Mouse (Mus musculus): ENCODE data around the gene Btbd9. TPM values are rescaled to one million over a fixed set of nuclear protein-coding genes. Genes with fewer than 3 reads are reported as not detected.

Btbd9 gene
- total and polyA plus RNA-seq, 3 experiments: 24.7 to 33.8 TPM; not detected in 1

GRCm38 (mm10) chr17:30267432-30267973 is 308.8 kb downstream of the Btbd9 start:
- no peak overlapping the region for H3K9ac ChIP-seq (ENCODE audit: control insufficient read depth, low read depth, low read length, poor library complexity, severe bottlenecking)
- H3K36me3 ChIP-seq (ENCODE audit: control insufficient read depth in 1 of 2, insufficient read depth in 2 of 2, low read length in 2 of 2): no peaks in the 10 kb centered on the region
- H3K9me3 ChIP-seq (replicated peaks; ENCODE audit: insufficient read depth, low read length): no peaks in the 10 kb centered on the region
- no peak for DNase-seq (ENCODE audit: low read depth, low spot score)
- no peak overlapping the region for H3K4me3 ChIP-seq (ENCODE audit: control insufficient read depth in 1 of 2, insufficient read depth in 1 of 2, low read depth in 2 of 2, low read length in 2 of 2)
- H3K79me2 ChIP-seq (ENCODE audit: control insufficient read depth, insufficient read depth, low read length, poor library complexity): no peaks in the 10 kb centered on the region
- H3K4me1 ChIP-seq (ENCODE audit: control insufficient read depth in 1 of 2, insufficient read depth in 2 of 2, low read length in 2 of 2): no peaks in the 10 kb centered on the region
- no peaks in the 10 kb centered on the region for H3K27me3 ChIP-seq (ENCODE audit: control insufficient read depth in 1 of 2, insufficient read depth in 2 of 2, low read length in 2 of 2)
- TF ChIP-seq RCOR1 (IDR thresholded peaks at IDR 0.05; ENCODE audit: low read depth, low read length): no peak
- TF ChIP-seq JUND (IDR thresholded peaks at IDR 0.05; ENCODE audit: low read depth, low read length): no peak
- TF ChIP-seq SIN3A (IDR thresholded peaks at IDR 0.05; ENCODE audit: low read length): no peak
- no peak for TF ChIP-seq MXI1 (IDR thresholded peaks at IDR 0.05; ENCODE audit: low read depth, low read length)
- TF ChIP-seq MAFK (IDR thresholded peaks at IDR 0.05; ENCODE audit: borderline replicate concordance, low read depth, low read length): no peak
- TF ChIP-seq POLR2AphosphoS2 (IDR thresholded peaks at IDR 0.05; ENCODE audit: low read length): no peak
- no peak for TF ChIP-seq KAT2A (conservative IDR thresholded peaks at IDR 0.05; ENCODE audit: low read depth, low read length)
- TF ChIP-seq USF2 (IDR thresholded peaks at IDR 0.05; ENCODE audit: borderline replicate concordance in 1 of 2, insufficient read depth in 1 of 2, low read depth in 1 of 2, low read length in 2 of 2): no peak
- no peak for TF ChIP-seq EP300 (IDR thresholded peaks at IDR 0.05; ENCODE audit: low read depth in 1 of 2, low read length in 2 of 2)
- no peak overlapping the region for H3K27ac ChIP-seq (ENCODE audit: control insufficient read depth, low read depth, low read length)

GRCm38 (mm10) chr17:30263535-30263934 is 312.8 kb downstream of the Btbd9 start:
- Histone ChIP-seq H3K79me2 (ENCODE audit: control insufficient read depth, insufficient read depth, low read length, poor library complexity) (no peaks in the 10 kb centered on the region), H3K27ac (ENCODE audit: control insufficient read depth, low read depth, low read length) (no peak overlapping the region), H3K4me1 (ENCODE audit: control insufficient read depth in 1 of 2, insufficient read depth in 2 of 2, low read length in 2 of 2) (no peaks in the 10 kb centered on the region), H3K9ac (ENCODE audit: control insufficient read depth, low read depth, low read length, poor library complexity, severe bottlenecking) (no peak overlapping the region), H3K4me3 (ENCODE audit: control insufficient read depth in 1 of 2, insufficient read depth in 1 of 2, low read depth in 2 of 2, low read length in 2 of 2) (no peak overlapping the region), H3K27me3 (ENCODE audit: control insufficient read depth in 1 of 2, insufficient read depth in 2 of 2, low read length in 2 of 2) (no peaks in the 10 kb centered on the region), H3K9me3 (replicated peaks; ENCODE audit: insufficient read depth, low read length) (no peaks in the 10 kb centered on the region), H3K36me3 (ENCODE audit: control insufficient read depth in 1 of 2, insufficient read depth in 2 of 2, low read length in 2 of 2) (no peaks in the 10 kb centered on the region)
- no peak for TF ChIP-seq HCFC1 (IDR thresholded peaks at IDR 0.05; ENCODE audit: low read depth, low read length)
- TF ChIP-seq RCOR1 (IDR thresholded peaks at IDR 0.05; ENCODE audit: low read depth, low read length): no peak
- no peak for TF ChIP-seq CHD1 (IDR thresholded peaks at IDR 0.05; ENCODE audit: low read depth, low read length)
- TF ChIP-seq E2F4 (IDR thresholded peaks at IDR 0.05; ENCODE audit: borderline replicate concordance, low read depth, low read length): no peak
- no peak for TF ChIP-seq TCF12 (IDR thresholded peaks at IDR 0.05; ENCODE audit: low read depth, low read length)
- TF ChIP-seq CTCF (IDR thresholded peaks at IDR 0.05 in 2 of 3, conservative IDR thresholded peaks at IDR 0.05 in 1 of 3; ENCODE audit: control insufficient read depth in 1 of 3, insufficient read depth in 1 of 3, low read depth in 2 of 3, low read length in 3 of 3, poor library complexity in 1 of 3, severe bottlenecking in 1 of 3): no peak
- no peak for TF ChIP-seq MAZ (IDR thresholded peaks at IDR 0.05; ENCODE audit: low read depth, low read length)
- TF ChIP-seq ZNF384 (IDR thresholded peaks at IDR 0.05; ENCODE audit: low read depth, low read length): no peak
- no peak for TF ChIP-seq EP300 (IDR thresholded peaks at IDR 0.05; ENCODE audit: low read depth in 1 of 2, low read length in 2 of 2)
- TF ChIP-seq ZC3H11A (IDR thresholded peaks at IDR 0.05; ENCODE audit: low read depth, low read length): no peak
- no peak for DNase-seq (ENCODE audit: low read depth, low spot score)

Data from MEL (cell line).